Mouse (Mus musculus) lung, adult 2 months (tissue): ENCODE measurements around the gene Olfr544. TPM values are rescaled to one million over a fixed set of nuclear protein-coding genes. Genes with fewer than 3 reads are reported as not detected.

Experiments used
- DNase-seq: peaks from one replicate; pipeline ENCODE4 v3.0.0; 2022
- H3K4me1 ChIP-seq: fragments of 200-500 bp; 2 replicates; pipeline ENCODE4 v1.6.1; 2011; ENCODE audit warnings: low read length; ENCODE audit not compliant: control insufficient read depth, insufficient read depth
- H3K4me3 ChIP-seq: fragments of 200-500 bp; replicated peaks from 2 replicates; pipeline ENCODE3; 2011; ENCODE audit warnings: low read depth, mild to moderate bottlenecking, control low read depth, low read length; ENCODE audit errors: extremely low read depth
- CTCF ChIP-seq: fragments of 200-500 bp; IDR thresholded peaks from 2 replicates; pipeline ENCODE4 v1.5.1; 2011; ENCODE audit warnings: mild to moderate bottlenecking, low read length, control low read depth; ENCODE audit not compliant: insufficient read depth
- POLR2A ChIP-seq: fragments of 200-500 bp; IDR thresholded peaks from 2 replicates; pipeline ENCODE4 v1.6.1; 2011; ENCODE audit warnings: low read depth, mild to moderate bottlenecking, control low read depth, low read length, borderline replicate concordance; ENCODE audit errors: extremely low read depth
- WGBS: fragments of 180-500 bp; shearing (Covaris S2); methylation state at CpG from one replicate; pipeline ENCODE4 v1.1.7; 2018; 5-methylcytosine and 5-hydroxymethylcytosine counted together
- polyA plus RNA-seq: library from polyadenylated mRNA; depleted of rRNA; stranded (reverse); fragments of >200 nt; gene quantifications from 2 replicates; pipeline ENCODE4 v1.2.3, GENCODE M21; 2012

Gene Olfr544
- polyA plus RNA-seq, 1 experiment, result not detected

DNA sequence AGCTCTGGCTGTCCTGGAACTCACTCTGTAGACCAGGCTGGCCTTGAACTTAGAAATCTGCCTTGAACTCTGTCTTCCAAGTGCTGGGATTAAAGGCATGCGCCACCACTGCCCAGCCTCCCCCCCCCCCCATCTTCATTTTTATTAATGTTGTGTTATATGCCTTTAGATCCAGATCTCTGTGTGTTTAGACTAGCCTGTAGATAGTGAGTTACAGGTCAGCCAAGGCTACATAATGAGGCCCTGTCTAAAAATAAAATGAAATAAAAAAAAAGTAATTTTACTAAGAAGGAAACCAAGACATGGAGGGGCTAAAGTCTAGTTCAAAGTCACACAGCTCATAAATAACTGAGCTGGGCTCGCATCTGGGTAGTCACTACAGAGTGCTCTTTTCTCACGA lies 9.2 kb downstream of the Olfr544 start:
- Histone ChIP-seq H3K4me3 (no peak overlapping the region), H3K4me1 (peaks cover 7% of the 10 kb centered on the region)
- TF ChIP-seq CTCF (no peak), POLR2A (no peak)
- 62% methylated on average over 3 of the region's 3 CpGs for WGBS
- DNase-seq, result no peak

DNA sequence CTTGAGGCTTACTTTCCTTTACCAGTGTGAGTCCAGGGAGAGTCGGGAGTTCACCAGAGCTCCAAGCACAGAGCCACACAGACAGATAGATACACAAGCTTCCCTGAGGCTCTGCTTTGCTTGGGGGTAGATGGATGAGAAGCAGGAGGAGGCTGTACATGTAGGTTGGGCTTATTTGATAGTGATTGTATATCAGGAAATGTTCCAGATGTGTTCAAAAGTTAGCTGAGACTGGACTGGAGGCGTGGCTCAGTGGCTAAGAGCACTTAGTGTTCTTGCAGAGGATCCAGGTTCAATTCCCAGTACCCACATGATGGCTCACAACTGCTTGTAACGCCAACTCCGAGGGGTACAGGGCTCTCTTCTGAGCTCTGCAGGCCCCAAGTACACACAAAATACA lies 9.7 kb downstream of the Olfr544 start:
- WGBS, result 89% methylated on average over 4 of the region's 4 CpGs
- TF ChIP-seq CTCF (no peak), POLR2A (no peak)

DNA sequence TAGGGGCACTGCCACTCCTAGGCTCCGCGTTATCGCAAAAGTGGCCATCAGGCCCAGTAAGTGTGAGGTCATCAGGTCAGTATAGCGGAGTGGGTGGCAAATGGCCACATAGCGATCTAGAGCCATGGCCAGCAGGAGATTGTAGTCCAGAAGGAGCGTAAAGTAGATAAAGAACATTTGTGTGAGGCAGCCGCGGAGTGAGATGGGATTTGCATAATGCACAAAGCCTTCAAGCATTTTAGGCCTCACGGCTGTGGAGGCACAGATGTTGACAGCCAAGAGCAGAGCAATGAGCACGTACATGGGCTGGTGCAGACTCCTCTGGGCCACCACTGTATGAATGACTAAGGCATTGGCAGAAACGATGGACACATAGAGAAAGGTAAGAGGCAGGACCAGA lies 10.7 kb downstream of the Olfr544 start:
- no peak for DNase-seq
- WGBS, result 90% methylated on average over 11 of the region's 11 CpGs
- TF ChIP-seq POLR2A (no peak), CTCF (no peak)
- Histone ChIP-seq H3K4me3 (no peak overlapping the region), H3K4me1 (peaks cover 7% of the 10 kb centered on the region)

More for the DNA sequence above, 9.7 kb downstream of the Olfr544 start:
- DNase-seq, result no peak
- H3K4me1 ChIP-seq, result peaks cover 7% of the 10 kb centered on the region
- H3K4me3 ChIP-seq, result no peak overlapping the region

DNA sequence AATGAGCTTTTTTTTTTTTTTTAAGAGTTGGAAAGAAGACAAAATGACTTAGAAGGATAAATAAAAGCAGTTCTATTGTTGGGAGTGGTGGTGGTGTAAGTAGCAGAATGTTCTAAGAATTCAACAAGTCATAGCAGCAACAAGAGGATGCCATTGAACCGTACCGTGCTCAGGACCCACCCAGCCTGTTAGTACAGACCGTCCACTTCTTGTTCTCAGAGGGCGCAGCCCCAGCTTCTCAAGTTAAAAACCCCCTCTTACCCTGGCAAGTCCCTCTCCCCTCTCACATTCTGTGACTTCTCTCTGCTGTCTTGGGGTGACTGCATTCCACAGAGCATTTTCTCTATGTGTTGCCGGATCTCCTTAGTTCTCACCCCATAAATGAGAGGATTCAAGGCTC lies 11.5 kb downstream of the Olfr544 start:
- Histone ChIP-seq H3K4me1 (peaks cover 7% of the 10 kb centered on the region), H3K4me3 (no peak overlapping the region)
- no peak for TF ChIP-seq POLR2A
- no peak for TF ChIP-seq CTCF
- DNase-seq, result no peak
- WGBS, result 93% methylated on average over 5 of the region's 5 CpGs

DNA sequence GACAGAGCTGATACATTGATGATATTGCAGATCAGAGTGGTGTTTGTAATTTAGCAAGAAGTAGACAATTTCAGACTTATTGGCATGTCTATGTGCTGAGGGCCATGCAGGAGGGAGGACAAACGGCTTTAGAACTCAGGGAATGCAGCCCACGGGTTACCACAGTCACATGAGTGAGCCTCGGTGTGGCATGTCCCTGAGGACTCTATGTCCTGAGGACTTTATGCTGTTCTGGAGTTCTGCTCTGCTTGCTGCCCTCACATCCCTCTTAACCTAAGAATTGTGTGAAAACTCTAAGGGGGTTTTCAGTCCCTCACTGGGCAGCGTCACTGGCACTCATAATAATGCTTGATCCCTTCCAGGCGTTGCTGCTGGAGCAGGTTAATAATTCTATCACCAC lies 15.4 kb downstream of the Olfr544 start:
- DNase-seq, result no peak
- TF ChIP-seq POLR2A (no peak), CTCF (no peak)
- no peaks in the 10 kb centered on the region for H3K4me1 ChIP-seq
- H3K4me3 ChIP-seq, result no peak overlapping the region
- 62% methylated on average over 5 of the region's 5 CpGs for WGBS

DNA sequence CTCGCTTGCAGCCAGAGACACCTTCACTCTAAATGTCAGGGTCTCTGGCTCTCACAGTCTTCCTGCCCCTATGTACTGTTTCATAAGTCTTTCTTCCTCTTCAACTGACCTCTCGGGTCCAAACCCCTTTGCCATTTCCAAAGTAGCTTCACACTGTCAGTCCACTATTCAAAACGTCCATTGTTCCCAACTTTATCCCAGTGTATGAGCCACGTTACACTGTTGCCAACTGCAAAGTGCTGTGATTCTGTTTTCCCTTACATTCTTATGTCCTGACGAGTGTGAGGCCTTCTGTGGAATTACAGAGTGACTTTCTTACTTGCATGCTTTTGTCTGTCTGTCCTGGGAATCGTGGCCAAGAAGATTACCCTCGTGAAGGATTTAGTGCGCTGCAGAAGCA lies 20.5 kb downstream of the Olfr544 start:
- DNase-seq, result no peak
- Histone ChIP-seq H3K4me3 (no peak overlapping the region), H3K4me1 (no peaks in the 10 kb centered on the region)
- 87% methylated on average over 8 of the region's 8 CpGs for WGBS
- TF ChIP-seq CTCF (no peak), POLR2A (no peak)

DNA sequence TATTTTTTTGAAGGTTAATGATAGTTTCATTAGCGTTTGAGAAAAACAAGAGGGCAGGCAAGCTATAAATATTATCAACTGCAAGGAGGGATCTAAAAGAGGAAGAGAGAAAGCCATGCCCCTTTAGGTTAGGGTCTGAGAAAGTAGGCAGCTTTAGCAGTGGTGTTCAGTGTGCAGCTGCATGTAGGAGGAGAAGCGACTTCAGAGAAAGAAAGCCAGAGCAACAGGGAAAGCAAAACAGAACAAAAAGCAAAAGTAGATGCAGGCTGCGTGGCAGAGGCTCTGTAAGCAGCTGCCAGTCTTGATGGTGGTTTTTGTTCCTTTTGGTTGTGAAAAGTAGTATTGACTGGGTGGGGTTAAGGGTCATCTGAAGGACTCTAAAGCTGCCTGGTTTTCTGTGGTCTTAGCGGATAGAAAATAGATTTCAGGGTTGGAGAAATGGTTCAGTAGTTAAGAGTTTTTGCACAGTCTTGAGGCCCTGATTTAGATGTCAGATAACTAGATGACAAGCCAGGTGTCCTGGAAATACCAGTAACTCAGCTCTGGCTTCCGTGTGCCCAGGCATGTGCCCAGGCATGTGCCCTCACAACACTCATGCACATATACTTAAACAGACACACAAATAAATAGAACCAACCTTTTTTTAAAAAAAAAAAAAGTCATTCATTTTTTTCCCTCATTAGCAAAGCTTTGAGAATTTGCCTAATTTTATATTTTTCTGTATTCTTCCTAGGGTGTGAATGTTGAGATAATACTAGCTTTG lies 29.3 kb downstream of the Olfr544 start:
- Histone ChIP-seq H3K4me1 (no peaks in the 10 kb centered on the region), H3K4me3 (no peak overlapping the region)
- 83% methylated on average over 5 of the region's 5 CpGs for WGBS
- no peak for TF ChIP-seq CTCF
- no peak for TF ChIP-seq POLR2A
- DNase-seq, result no peak

DNA sequence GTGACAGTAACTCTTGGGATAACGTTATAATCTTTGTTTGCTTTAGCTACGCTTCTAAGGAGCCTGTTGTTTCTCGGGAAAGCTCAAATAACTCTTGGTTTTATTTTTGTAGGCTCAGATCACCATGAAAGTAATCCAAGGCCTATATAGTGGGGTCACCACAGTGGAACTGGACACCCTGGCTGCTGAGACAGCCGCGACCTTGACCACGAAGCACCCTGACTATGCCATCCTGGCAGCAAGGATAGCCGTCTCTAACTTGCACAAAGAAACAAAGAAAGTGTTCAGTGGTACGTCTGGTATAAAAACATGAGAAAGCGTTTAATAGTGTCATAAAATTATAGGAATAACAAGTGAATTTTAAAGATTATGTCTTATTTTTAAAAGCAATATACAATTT lies 41.7 kb downstream of the Olfr544 start:
- no peak overlapping the region for H3K4me3 ChIP-seq
- H3K4me1 ChIP-seq, result no peaks in the 10 kb centered on the region
- WGBS, result 92% methylated on average over 9 of the region's 9 CpGs
- TF ChIP-seq CTCF (no peak), POLR2A (no peak)
- no peak for DNase-seq

DNA sequence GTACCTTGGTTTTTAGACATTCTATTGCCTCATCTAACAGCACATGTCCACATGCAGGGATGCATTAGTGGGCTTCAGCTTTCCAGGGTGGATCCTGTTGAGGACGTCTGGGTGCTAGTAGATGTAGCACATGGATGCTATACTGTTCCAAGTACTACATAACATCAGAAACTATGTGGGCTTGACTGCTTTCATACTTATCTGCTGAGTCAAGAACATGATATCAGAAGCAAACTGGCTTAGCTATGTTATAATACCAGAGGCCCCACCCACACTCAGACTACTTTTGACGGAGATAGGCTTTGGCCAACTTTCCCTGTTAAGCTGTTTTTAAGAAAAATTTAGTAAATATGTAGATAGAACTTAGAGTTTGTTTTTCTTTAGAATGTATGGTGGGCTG lies 43.8 kb downstream of the Olfr544 start:
- DNase-seq, result no peak
- Histone ChIP-seq H3K4me3 (no peak overlapping the region), H3K4me1 (no peaks in the 10 kb centered on the region)
- 58% methylated on average over 2 of the region's 2 CpGs for WGBS
- TF ChIP-seq POLR2A, result no peak
- TF ChIP-seq CTCF, result no peak

DNA sequence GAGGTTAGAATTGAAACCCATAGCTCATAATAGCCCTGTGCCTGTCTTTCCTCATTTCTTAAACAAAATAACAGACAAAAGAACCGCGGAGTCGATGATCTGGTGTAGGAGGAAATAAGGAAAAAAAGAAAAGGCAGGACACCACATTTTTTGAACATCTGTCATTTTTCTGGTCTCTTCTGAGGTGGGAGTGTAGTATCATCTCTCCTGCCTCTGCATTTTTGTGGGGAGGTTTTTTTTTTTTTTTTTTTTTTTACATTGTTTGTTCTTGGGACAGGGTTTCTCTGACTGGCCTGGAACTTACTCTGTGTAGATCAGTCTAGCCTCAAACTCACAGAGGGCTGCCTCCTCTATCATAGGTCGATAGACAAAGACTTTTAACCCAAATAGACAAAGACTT lies 45.7 kb downstream of the Olfr544 start:
- no peak for DNase-seq
- WGBS, result 0% methylated on average over 4 of the region's 4 CpGs
- no peaks in the 10 kb centered on the region for H3K4me1 ChIP-seq
- H3K4me3 ChIP-seq, result peak overlapping the region; percentile 9
- no peak for TF ChIP-seq POLR2A
- no peak for TF ChIP-seq CTCF
